Mouse (Mus musculus) midbrain, embryonic 10.5 days (tissue): Measurements from ENCODE around the gene Trim47. TPM values are rescaled to one million over a fixed set of nuclear protein-coding genes. Genes with fewer than 3 reads are reported as not detected.
A peak's percentile ranks its signal among the peaks of the same experiment; 100 is the strongest.

ENCODE experiments used
- DNase-seq: peaks from one replicate; pipeline ENCODE4 v3.0.0-alpha.2; 2017; ENCODE audit warnings: low spot score
- H3K27ac ChIP-seq: fragments of 300-500 bp; sonication (generic); replicated peaks from 2 replicates; pipeline ENCODE4 v1.5.1; 2016; ENCODE audit warnings: mild to moderate bottlenecking
- H3K27me3 ChIP-seq: fragments of 300-500 bp; sonication (generic); 2 replicates; pipeline ENCODE4 v1.6.1; 2016; ENCODE audit warnings: low read depth, mild to moderate bottlenecking; ENCODE audit not compliant: poor library complexity, severe bottlenecking
- H3K36me3 ChIP-seq: fragments of 300-500 bp; sonication (generic); 2 replicates; pipeline ENCODE4 v1.6.1; 2016; ENCODE audit warnings: mild to moderate bottlenecking, moderate library complexity
- H3K4me1 ChIP-seq: fragments of 300-500 bp; sonication (generic); 2 replicates; pipeline ENCODE4 v1.6.1; 2016
- H3K4me3 ChIP-seq: fragments of 300-500 bp; sonication (generic); 2 replicates; pipeline ENCODE4 v1.5.1; 2016; ENCODE audit warnings: mild to moderate bottlenecking, moderate library complexity
- H3K9me3 ChIP-seq: fragments of 300-500 bp; sonication (generic); replicated peaks from 2 replicates; pipeline ENCODE4 v1.6.1; 2016; ENCODE audit warnings: mild to moderate bottlenecking
- WGBS: fragments of 180-500 bp; shearing (Covaris S2); methylation state at CpG from one replicate; pipeline ENCODE4 v1.1.7; 2016; 5-methylcytosine and 5-hydroxymethylcytosine counted together
- polyA plus RNA-seq: library from polyadenylated mRNA; unstranded; fragments of >200 nt; fragmentation: Nextera tagmentation; extraction: Ambion mirVana; gene quantifications from 2 replicates; pipeline ENCODE4 v1.2.1, GENCODE M21; 2016

Gene Trim47
- polyA plus RNA-seq, 1 experiment from 2014 or later: 2.7 TPM

- Histone ChIP-seq H3K4me3 (peak overlapping the region; percentile 63), H3K36me3 (peaks cover 19% of the 10 kb centered on the region), H3K4me1 (peaks cover 22% of the 10 kb centered on the region), H3K27me3 (no peaks in the 10 kb centered on the region), H3K9me3 (no peaks in the 10 kb centered on the region), H3K27ac (peak overlapping the region; percentile 92)
- 5% methylated on average over 31 of the region's 31 CpGs for WGBS
- DNase-seq: peak; percentile 90
Observed at GRCm38 (mm10) chr11:116087194-116088130, 39.5 kb downstream of the Trim47 start.

GRCm38 (mm10) chr11:116086258-116087193 lies 40.5 kb downstream of the Trim47 start, which contains the start of gene Wbp2:
Gene Wbp2 (minus strand): TSS chr11:116086995.
- H3K27me3 ChIP-seq: no peaks in the 10 kb centered on the region
- peak within 1 kb of the TSS; percentile 92 for H3K27ac ChIP-seq
- 7% methylated on average over 40 of the region's 43 CpGs for WGBS
- H3K4me1 ChIP-seq: peaks cover 25% of the 10 kb centered on the region
- peaks cover 28% of the 10 kb centered on the region for H3K36me3 ChIP-seq
- peak; percentile 98 for DNase-seq
- H3K9me3 ChIP-seq: no peaks in the 10 kb centered on the region
- H3K4me3 ChIP-seq: peak within 1 kb of the TSS; percentile 63

- Histone ChIP-seq H3K27ac (no peak overlapping the region), H3K36me3 (peaks cover 51% of the 10 kb centered on the region), H3K27me3 (no peaks in the 10 kb centered on the region), H3K4me3 (no peak overlapping the region), H3K4me1 (peaks cover 46% of the 10 kb centered on the region), H3K9me3 (no peaks in the 10 kb centered on the region)
- no peak for DNase-seq
- 92% methylated on average over 6 of the region's 6 CpGs for WGBS
Observed at GRCm38 (mm10) chr11:116084166-116084565, 42.8 kb downstream of the Trim47 start.

- DNase-seq: no peak
- Histone ChIP-seq H3K27ac (no peak overlapping the region), H3K27me3 (no peaks in the 10 kb centered on the region), H3K9me3 (no peaks in the 10 kb centered on the region), H3K4me1 (peaks cover 55% of the 10 kb centered on the region), H3K36me3 (peaks cover 57% of the 10 kb centered on the region), H3K4me3 (no peak overlapping the region)
- WGBS: 89% methylated on average over 14 of the region's 14 CpGs
Observed at GRCm38 (mm10) chr11:116083096-116083672, 43.8 kb downstream of the Trim47 start.

GRCm38 (mm10) chr11:116081081-116081480 lies 45.9 kb downstream of the Trim47 start:
- Histone ChIP-seq H3K4me3 (no peak overlapping the region), H3K27me3 (no peaks in the 10 kb centered on the region; the same call in 1 of the 2 replicates), H3K27ac (peak overlapping the region; percentile 50; the same call in 1 of the 2 replicates), H3K36me3 (peaks cover 57% of the 10 kb centered on the region), H3K4me1 (peaks cover 63% of the 10 kb centered on the region), H3K9me3 (no peaks in the 10 kb centered on the region)
- 75% methylated on average over 6 of the region's 6 CpGs for WGBS
- no peak for DNase-seq

- peaks cover 60% of the 10 kb centered on the region for H3K4me1 ChIP-seq
- H3K9me3 ChIP-seq: no peaks in the 10 kb centered on the region
- 77% methylated on average over 10 of the region's 10 CpGs for WGBS
- no peak for DNase-seq
- no peaks in the 10 kb centered on the region; the same call in 1 of the 2 replicates for H3K27me3 ChIP-seq
- H3K4me3 ChIP-seq: peak overlapping the region; percentile 49
- peaks cover 57% of the 10 kb centered on the region for H3K36me3 ChIP-seq
- peak overlapping the region; percentile 88 for H3K27ac ChIP-seq
Observed at GRCm38 (mm10) chr11:116079511-116079910, 47.5 kb downstream of the Trim47 start.

- no peaks in the 10 kb centered on the region; the same call in 1 of the 2 replicates for H3K27me3 ChIP-seq
- 18% methylated on average over 10 of the region's 10 CpGs for WGBS
- peaks cover 65% of the 10 kb centered on the region for H3K4me1 ChIP-seq
- H3K4me3 ChIP-seq: peak overlapping the region; percentile 49
- DNase-seq: peak; percentile 67
- H3K36me3 ChIP-seq: peaks cover 50% of the 10 kb centered on the region
- H3K9me3 ChIP-seq: no peaks in the 10 kb centered on the region
- H3K27ac ChIP-seq: peak overlapping the region; percentile 88
Observed at GRCm38 (mm10) chr11:116078676-116079320, 48.2 kb downstream of the Trim47 start.

GRCm38 (mm10) chr11:116078221-116078620 lies 48.8 kb downstream of the Trim47 start:
- Histone ChIP-seq H3K4me3 (peak overlapping the region; percentile 49), H3K4me1 (peaks cover 65% of the 10 kb centered on the region), H3K36me3 (peaks cover 44% of the 10 kb centered on the region), H3K27me3 (no peaks in the 10 kb centered on the region; the same call in 1 of the 2 replicates), H3K27ac (peak overlapping the region; percentile 88), H3K9me3 (no peaks in the 10 kb centered on the region)
- 13% methylated on average over 16 of the region's 16 CpGs for WGBS
- peak; percentile 69 for DNase-seq

GRCm38 (mm10) chr11:116077446-116078204 lies 49.4 kb downstream of the Trim47 start, which contains the start of gene Unc13d:
Gene Unc13d (minus strand): TSS chr11:116077961.
- H3K4me3 ChIP-seq: peak within 1 kb of the TSS; percentile 49
- no peaks in the 10 kb centered on the region; the same call in 1 of the 2 replicates for H3K27me3 ChIP-seq
- H3K27ac ChIP-seq: peak within 1 kb of the TSS; percentile 88
- H3K4me1 ChIP-seq: peaks cover 65% of the 10 kb centered on the region
- no peak for DNase-seq
- 68% methylated on average over 22 of the region's 22 CpGs for WGBS
- peaks cover 40% of the 10 kb centered on the region for H3K36me3 ChIP-seq
- no peaks in the 10 kb centered on the region for H3K9me3 ChIP-seq

- WGBS: 89% methylated on average over 7 of the region's 7 CpGs
- H3K27me3 ChIP-seq: no peaks in the 10 kb centered on the region; the same call in 1 of the 2 replicates
- peak overlapping the region; percentile 49; the same call in 1 of the 2 replicates for H3K4me3 ChIP-seq
- DNase-seq: no peak
- peaks cover 65% of the 10 kb centered on the region for H3K4me1 ChIP-seq
- peak overlapping the region; percentile 88 for H3K27ac ChIP-seq
- H3K9me3 ChIP-seq: no peaks in the 10 kb centered on the region
- peaks cover 32% of the 10 kb centered on the region for H3K36me3 ChIP-seq
Observed at GRCm38 (mm10) chr11:116076836-116077235, 50.2 kb downstream of the Trim47 start.

- Histone ChIP-seq H3K27me3 (no peaks in the 10 kb centered on the region; the same call in 1 of the 2 replicates), H3K36me3 (peaks cover 25% of the 10 kb centered on the region), H3K4me1 (peaks cover 60% of the 10 kb centered on the region), H3K27ac (peak overlapping the region; percentile 88), H3K4me3 (peak overlapping the region; percentile 12; the same call in 1 of the 2 replicates), H3K9me3 (no peaks in the 10 kb centered on the region)
- no peak for DNase-seq
- WGBS: 68% methylated on average over 7 of the region's 7 CpGs
Observed at GRCm38 (mm10) chr11:116076266-116076540, 50.8 kb downstream of the Trim47 start.
